Mouse (Mus musculus) ES-Bruce4 (cell line): ENCODE measurements around the gene Erbb4.

Experiments used
- CTCF ChIP-seq: IDR thresholded peaks from one replicate; pipeline ENCODE4 v1.8.1; 2011; ENCODE audit warnings: low read depth, low read length
- POLR2A ChIP-seq: IDR thresholded peaks from one replicate; pipeline ENCODE4 v1.8.1; 2011; ENCODE audit warnings: low read length; ENCODE audit not compliant: insufficient read depth

GRCm38 (mm10) chr1:68830501-68831239 lies 277.2 kb downstream of the Erbb4 start:
- TF ChIP-seq CTCF (no peak), POLR2A (no peak)
